Mouse (Mus musculus) olfactory bulb, adult 2 months (tissue): Measurements from ENCODE around the gene Pip4p1.

ENCODE experiments used
- CTCF ChIP-seq: fragments of 200-500 bp; IDR thresholded peaks from 2 replicates; pipeline ENCODE4 v1.5.1; 2012; ENCODE audit warnings: low read depth, mild to moderate bottlenecking, low read length, moderate library complexity; ENCODE audit not compliant: insufficient read depth
- POLR2A ChIP-seq: fragments of 200-500 bp; IDR thresholded peaks from 2 replicates; pipeline ENCODE4 v1.6.1; 2012; ENCODE audit warnings: mild to moderate bottlenecking, low read depth, low read length, moderate library complexity; ENCODE audit not compliant: insufficient read depth

- TF ChIP-seq CTCF, result no peak
- no peak for TF ChIP-seq POLR2A
These were observed 37.9 kb downstream of the Pip4p1 start for GRCm38 (mm10) chr14:50892541-50893459.
